Mouse (Mus musculus): ENCODE measurements around the gene Setd1b. TPM values are rescaled to one million over a fixed set of nuclear protein-coding genes. Genes with fewer than 3 reads are reported as not detected.
"Not testable (repeated sequence)": the region's sequence is repeated elsewhere in the genome, so short reads cannot be mapped to it uniquely, and the experiment has no call there.

Setd1b gene
- polyA plus RNA-seq, 1 experiment from 2014 or later: 10.9 TPM

GRCm38 (mm10) chr5:123201523-123201892, 59.5 kb downstream of the Setd1b start:
- Histone ChIP-seq H3K4me2 (no peak overlapping the region), H3K4me3 (no peak overlapping the region), H3K36me3 (no peaks in the 10 kb centered on the region), H3K27ac (replicated peaks) (no peak overlapping the region), H3K27me3 (no peaks in the 10 kb centered on the region), H3K4me1 (replicated peaks) (no peaks in the 10 kb centered on the region), H3K9me3 (no peaks in the 10 kb centered on the region), H3K9ac (no peak overlapping the region)
- no peak for ATAC-seq (ENCODE audit: low FRiP score, low read depth)
- 90% methylated on average over 7 of the region's 7 CpGs for WGBS

GRCm38 (mm10) chr5:123201987-123202386, 60.0 kb downstream of the Setd1b start:
- no peak for ATAC-seq (ENCODE audit: low FRiP score, low read depth)
- no peak overlapping the region for H3K4me3 ChIP-seq
- no peak overlapping the region for H3K4me2 ChIP-seq
- WGBS: 83% methylated on average over 5 of the region's 5 CpGs
- no peaks in the 10 kb centered on the region for H3K9me3 ChIP-seq
- no peak overlapping the region for H3K27ac ChIP-seq (replicated peaks)
- no peaks in the 10 kb centered on the region for H3K36me3 ChIP-seq
- no peaks in the 10 kb centered on the region for H3K27me3 ChIP-seq
- no peak overlapping the region for H3K9ac ChIP-seq
- H3K4me1 ChIP-seq (replicated peaks): no peaks in the 10 kb centered on the region

- H3K27ac ChIP-seq (replicated peaks); H3K9me3 ChIP-seq; H3K4me2 ChIP-seq; H3K4me1 ChIP-seq (replicated peaks); H3K27me3 ChIP-seq; H3K36me3 ChIP-seq; H3K4me3 ChIP-seq; H3K9ac ChIP-seq; ATAC-seq (ENCODE audit: low FRiP score, low read depth): not testable (repeated sequence)
- 50% methylated on average over 4 of the region's 4 CpGs for WGBS
These were observed 60.8 kb downstream of the Setd1b start for GRCm38 (mm10) chr5:123202771-123203170.

GRCm38 (mm10) chr5:123203591-123203990, 61.6 kb downstream of the Setd1b start:
- not testable (repeated sequence) for H3K9ac ChIP-seq; H3K9me3 ChIP-seq; H3K4me2 ChIP-seq; H3K27me3 ChIP-seq; H3K36me3 ChIP-seq; H3K27ac ChIP-seq (replicated peaks); H3K4me3 ChIP-seq; ATAC-seq (ENCODE audit: low FRiP score, low read depth); H3K4me1 ChIP-seq (replicated peaks)
- 89% methylated on average over 7 of the region's 7 CpGs for WGBS

Other genes starting within 250 kb of the Setd1b start
- 95.4 and 99.5 TPM in 2 replicates for gene Kdm2b, start 152.4 kb upstream of the Setd1b start, polyA plus RNA-seq (2015; fragmentation: Nextera tagmentation; extraction: Ambion mirVana)
- 14.0 and 14.3 TPM in 2 replicates for gene Orai1, start 127.1 kb upstream of the Setd1b start, polyA plus RNA-seq (2015; fragmentation: Nextera tagmentation; extraction: Ambion mirVana)
- 1.1 and 1.3 TPM in 2 replicates for gene Morn3, start 95.2 kb upstream of the Setd1b start, polyA plus RNA-seq (2015; fragmentation: Nextera tagmentation; extraction: Ambion mirVana)
- 17.9 and 20.7 TPM in 2 replicates for gene Tmem120b, start 73.8 kb upstream of the Setd1b start, polyA plus RNA-seq (2015; fragmentation: Nextera tagmentation; extraction: Ambion mirVana)
- 16.7 and 19.3 TPM in 2 replicates for gene Rhof, start 9.5 kb upstream of the Setd1b start, polyA plus RNA-seq (2015; fragmentation: Nextera tagmentation; extraction: Ambion mirVana)
- 75.3 and 75.7 TPM in 2 replicates for gene Psmd9, start 27.2 kb downstream of the Setd1b start, polyA plus RNA-seq (2015; fragmentation: Nextera tagmentation; extraction: Ambion mirVana)
- gene Hpd, start 40.5 kb downstream of the Setd1b start, polyA plus RNA-seq (2015; fragmentation: Nextera tagmentation; extraction: Ambion mirVana): not detected in 2 replicates
- gene Wdr66, start 109.9 kb downstream of the Setd1b start, polyA plus RNA-seq (2015; fragmentation: Nextera tagmentation; extraction: Ambion mirVana): 0.80 and 1.3 TPM in 2 replicates
- gene Bcl7a, start 201.6 kb downstream of the Setd1b start, polyA plus RNA-seq (2015; fragmentation: Nextera tagmentation; extraction: Ambion mirVana): 38.7 and 40.0 TPM in 2 replicates

Measured in hindbrain, embryonic 15.5 days (tissue).